ENCODE assay signal across 7 mouse cellular contexts in genomic region chr1:132542762-132543306, GRCm38 (mm10). TPM values are rescaled to one million over a fixed set of nuclear protein-coding genes. Genes with fewer than 3 reads are reported as not detected.
A peak's percentile ranks its signal among the peaks of the same experiment; 100 is the strongest.
DNase-seq lines count a peak whose midpoint lies in the region; TF ChIP-seq lines count a peak whose summit lies in the region.

Cntn2 (minus strand) TSS chr1:132543256.

- under 1% methylated on average over 29 of the region's 30 CpGs for WGBS in cerebellum, adult 2 months

- peak; percentile 95 for TF ChIP-seq POLR2A in cerebellum, adult 2 months (IDR thresholded peaks at IDR 0.05; ENCODE audit: borderline replicate concordance, insufficient read depth, low read length)

- no peaks in the 10 kb centered on the region for H3K27me3 ChIP-seq in cerebellum, adult 2 months (ENCODE audit: control insufficient read depth, insufficient read depth, low read length)

- peak; percentile 82 for DNase-seq in R1 (ENCODE audit: low read depth, low spot score)
- DNase-seq in cerebellum, adult 2 months = peak; percentile 88 to 93
- DNase-seq in frontal cortex, postnatal 36 days (ENCODE audit: low spot score in 2 of 2) = peak; percentile 79
- peak; percentile 78 to 85 for DNase-seq in left cerebral cortex, postnatal 36 days (ENCODE audit: low spot score in 2 of 2)
- peak; percentile 86 for DNase-seq in right cerebral cortex, postnatal 10 days (ENCODE audit: low spot score in 2 of 2)
- no peak for DNase-seq in ovary, adult 18-20 months (ENCODE audit: low spot score)
- no peak for DNase-seq in urinary bladder, postnatal 36 days (ENCODE audit: low spot score in 2 of 2)

- peaks cover 20% of the 10 kb centered on the region for H3K4me1 ChIP-seq in cerebellum, adult 2 months (ENCODE audit: control insufficient read depth, insufficient read depth, low read length)

- no peak for TF ChIP-seq CTCF in cerebellum, adult 2 months (IDR thresholded peaks at IDR 0.05; ENCODE audit: borderline replicate concordance, insufficient read depth, low read depth, low read length)

- peak within 1 kb of the TSS; percentile 99 for H3K4me3 ChIP-seq in cerebellum, adult 2 months (replicated peaks; ENCODE audit: insufficient read depth, low read depth, low read length)

- H3K27ac ChIP-seq in cerebellum, adult 2 months (ENCODE audit: insufficient read depth, low read length) = peak within 1 kb of the TSS; percentile 92

- intact Hi-C loops in left cerebral cortex, postnatal 36 days (cut with DNase I) = loop anchor here (5.0 kb wide), 1 partner anchor 49 kb away; no protein-coding TSS in a partner anchor

RNA-seq across cellular contexts. Expression of gene Cntn2, which starts in this region (rescaled TPM):
- polyA plus RNA-seq in cerebellum, adult 2 months (2012; rRNA removed) = 165 and 168 TPM in 2 replicates
- 10 to 100 TPM; 81.8 to 82.9 TPM for total RNA-seq in left cerebral cortex, postnatal 36 days (2021)

Comparison
In these comparisons a context has a peak if more than half of its experiments do, and no peak if none do; other contexts are left out.
1. DNase-seq: peak in R1 (single experiment), cerebellum, adult 2 months (2 of 2), frontal cortex, postnatal 36 days (2 of 2), left cerebral cortex, postnatal 36 days (2 of 2) and right cerebral cortex, postnatal 10 days (2 of 2); none in ovary, adult 18-20 months (single experiment) and urinary bladder, postnatal 36 days (0 of 2).